Mouse (Mus musculus) adrenal gland, adult 8-10 months (tissue): ENCODE measurements around the gene Gm2a. TPM values are rescaled to one million over a fixed set of nuclear protein-coding genes. Genes with fewer than 3 reads are reported as not detected.
"Not testable (repeated sequence)": the region's sequence is repeated elsewhere in the genome, so short reads cannot be mapped to it uniquely, and the experiment has no call there.

Experiments
- DNase-seq: peaks from one replicate; pipeline ENCODE4 v3.0.0; 2022
- total RNA-seq, 4 experiments: library from RNA; stranded (reverse); gene quantifications; 2 replicates each; pipeline ENCODE4 v1.2.4; 2022

Gene Gm2a
- 100 to 1,000 TPM; 254 to 285 (median 274) TPM for total RNA-seq

- DNase-seq = peak; percentile 97
These were observed at the start of gene Gm2a for GRCm38 (mm10) chr11:55097463-55098188. TSS of gene Gm2a (plus strand) at chr11:55098115.

GRCm38 (mm10) chr11:55050837-55051510, 46.9 kb upstream of the Gm2a start:
- DNase-seq = no peak

DNA sequence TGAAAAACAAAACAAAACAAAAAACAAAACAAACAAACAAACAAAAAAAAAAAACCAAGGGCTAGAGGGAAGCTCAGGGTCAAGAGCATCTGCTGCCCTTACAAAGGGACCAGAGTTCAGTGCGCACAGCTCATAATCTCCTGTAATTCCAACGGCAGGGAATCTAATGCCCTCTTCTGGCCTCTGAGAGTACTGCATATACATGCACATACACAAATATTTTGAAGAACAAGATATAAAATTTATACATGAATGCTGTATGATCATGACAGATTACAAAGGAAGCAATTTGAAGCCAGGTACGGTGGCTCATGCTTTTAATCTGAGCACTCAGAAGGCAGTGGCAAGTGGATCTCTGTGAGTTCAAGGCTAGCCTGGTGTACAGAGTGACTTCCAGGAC, 40.4 kb upstream of the Gm2a start:
- no peak for DNase-seq

DNA sequence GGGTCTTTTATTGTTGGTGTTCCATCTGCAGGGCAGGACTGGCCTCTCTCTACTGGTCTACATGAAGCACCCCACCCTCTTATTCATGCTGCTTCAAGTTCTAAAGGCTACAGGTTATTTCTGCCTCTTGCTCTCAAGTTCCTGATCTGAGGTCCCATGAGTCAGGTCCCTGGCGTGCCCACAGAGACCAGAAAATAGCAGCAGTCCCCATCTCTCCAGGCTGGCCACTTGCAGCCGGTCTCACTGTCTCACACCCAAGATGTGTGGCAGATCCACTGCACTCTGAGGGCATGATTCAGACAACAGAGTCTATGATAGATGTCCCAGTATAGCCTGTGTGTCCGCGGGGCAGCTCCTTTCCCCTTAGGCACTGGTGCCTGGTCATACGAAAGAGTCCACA, 37.1 kb upstream of the Gm2a start:
- DNase-seq = no peak

- no peak for DNase-seq
These were observed 35.1 kb upstream of the Gm2a start for GRCm38 (mm10) chr11:55062856-55063255.

DNA sequence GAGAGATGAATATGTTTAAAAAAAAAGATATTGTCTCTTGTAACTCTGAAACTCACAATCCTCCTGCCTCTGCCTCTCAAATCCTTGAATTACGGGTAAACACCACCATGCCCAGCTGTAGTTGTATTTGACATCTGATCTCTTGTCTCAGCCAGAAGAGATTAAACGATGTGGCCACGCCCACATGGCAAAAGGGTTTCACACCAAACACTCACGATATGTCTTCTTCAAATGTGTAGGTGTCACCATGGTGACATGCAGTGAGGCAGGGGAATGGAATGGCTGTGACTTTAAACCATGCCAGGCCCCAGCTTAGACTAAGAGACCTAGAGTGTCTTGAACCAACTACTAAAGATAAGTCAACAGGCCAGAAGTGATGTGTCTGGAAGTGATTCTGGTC, 31.0 kb upstream of the Gm2a start:
- no peak for DNase-seq

GRCm38 (mm10) chr11:55069023-55069422, 28.9 kb upstream of the Gm2a start:
- no peak for DNase-seq

DNA sequence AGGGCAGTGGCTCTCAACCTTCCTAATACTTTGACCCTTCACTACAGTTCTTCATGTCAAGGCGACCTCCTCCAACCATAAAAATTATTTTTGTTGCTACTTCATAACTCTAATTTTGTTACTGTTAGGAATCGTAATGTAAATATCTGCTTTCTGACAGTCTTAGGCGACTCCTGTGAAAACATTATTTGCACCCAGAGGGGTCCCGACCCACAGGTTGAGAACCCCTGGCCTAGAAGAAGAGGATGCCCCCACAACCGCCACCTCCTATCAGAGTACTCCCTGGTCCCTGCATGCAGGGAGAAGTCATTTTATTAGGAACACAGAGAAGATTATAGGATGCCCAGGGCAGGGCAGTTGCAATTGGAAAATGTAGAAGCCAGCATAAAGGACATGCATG, 26.6 kb upstream of the Gm2a start:
- no peak for DNase-seq

DNA sequence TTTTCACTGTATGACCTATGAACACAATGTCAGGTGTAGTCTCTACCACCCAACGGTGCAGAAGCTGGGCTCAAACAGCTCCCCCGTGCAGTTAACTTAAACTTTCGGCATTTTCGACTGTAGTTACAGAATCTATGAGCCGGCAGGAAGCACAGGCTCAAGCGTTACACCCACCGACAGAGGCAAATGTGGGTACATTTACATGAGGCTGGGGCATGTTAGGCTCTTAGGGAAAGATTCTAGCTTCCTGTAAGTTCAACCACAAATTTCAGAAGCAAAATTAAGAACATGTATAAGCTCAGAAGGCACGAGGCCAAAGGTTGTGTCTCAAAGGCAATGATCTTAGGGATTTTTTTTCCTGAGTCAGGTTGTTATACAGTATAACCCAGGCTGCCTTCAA, 25.4 kb upstream of the Gm2a start:
- DNase-seq = no peak

- DNase-seq = no peak
These were observed 24.7 kb upstream of the Gm2a start for GRCm38 (mm10) chr11:55073191-55073590.

- no peak for DNase-seq
These were observed 22.3 kb upstream of the Gm2a start for GRCm38 (mm10) chr11:55075602-55076001.

DNA sequence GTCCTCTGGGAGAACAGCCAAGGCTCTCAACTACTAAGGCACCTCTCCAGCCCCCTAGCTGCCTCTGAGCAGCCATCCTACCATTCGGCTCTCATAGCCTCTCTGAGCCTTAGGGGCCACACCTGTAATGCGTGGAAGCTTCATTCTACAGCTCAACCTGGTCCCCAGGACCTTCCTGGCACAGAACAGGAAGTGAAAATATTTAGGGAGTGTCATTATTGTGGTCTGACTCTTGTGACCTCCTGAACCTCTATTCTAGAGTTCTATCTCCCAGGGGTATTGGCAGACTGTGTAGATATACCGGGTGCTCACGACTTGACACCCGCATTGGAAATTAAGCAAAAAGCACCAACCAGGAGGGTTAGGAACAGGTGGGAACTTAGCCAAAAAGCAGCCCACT, 21.7 kb upstream of the Gm2a start:
- no peak for DNase-seq

DNA sequence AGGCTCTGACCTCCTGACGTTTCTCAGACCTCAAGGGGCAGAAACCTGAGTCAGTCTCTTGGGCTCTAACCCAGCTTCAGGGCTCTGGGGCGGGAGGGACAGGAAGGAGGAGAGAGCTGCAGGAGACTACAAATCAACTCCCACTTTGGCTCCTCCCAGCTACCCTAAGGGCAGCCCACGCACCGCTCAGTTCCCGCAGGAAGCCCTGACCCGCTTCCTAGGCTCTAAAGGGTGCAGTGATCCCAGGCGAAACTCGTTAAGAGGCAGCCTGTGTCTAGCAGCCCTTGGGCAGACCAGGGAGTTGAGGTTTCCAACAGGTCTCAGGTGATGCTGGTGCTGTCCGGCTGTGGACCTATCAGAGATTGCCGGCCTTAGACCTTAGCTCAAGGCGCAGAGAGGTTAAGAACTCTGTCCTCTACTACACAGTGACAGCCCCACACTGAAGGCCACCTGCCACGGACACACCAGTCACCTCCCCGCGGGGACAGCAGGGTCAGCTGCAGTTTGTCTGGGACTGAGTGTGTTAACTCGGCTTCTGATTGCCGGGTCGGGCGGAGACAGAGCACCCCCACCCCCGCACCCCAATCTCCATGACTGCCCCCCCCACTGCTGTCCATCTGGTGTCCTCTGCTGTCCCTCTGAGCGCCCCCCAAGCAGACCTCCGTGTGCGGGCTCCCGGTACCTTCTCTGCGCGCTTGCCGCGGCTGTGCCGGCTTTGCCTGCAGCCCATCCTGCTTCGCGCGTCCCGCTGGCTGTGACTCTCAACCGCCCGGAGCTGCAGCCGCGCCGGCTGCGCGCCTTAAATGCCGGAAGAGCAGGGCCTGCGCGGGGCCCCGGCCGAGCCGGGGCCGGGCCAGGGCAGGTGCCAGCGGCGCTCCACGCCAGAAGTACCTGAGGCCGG, 20.3 kb upstream of the Gm2a start, which contains the start of gene Ccdc69:
Gene Ccdc69 (minus strand): TSS at position 801 of the 901 bp plus-strand sequence.
- peak; percentile 78 for DNase-seq

DNA sequence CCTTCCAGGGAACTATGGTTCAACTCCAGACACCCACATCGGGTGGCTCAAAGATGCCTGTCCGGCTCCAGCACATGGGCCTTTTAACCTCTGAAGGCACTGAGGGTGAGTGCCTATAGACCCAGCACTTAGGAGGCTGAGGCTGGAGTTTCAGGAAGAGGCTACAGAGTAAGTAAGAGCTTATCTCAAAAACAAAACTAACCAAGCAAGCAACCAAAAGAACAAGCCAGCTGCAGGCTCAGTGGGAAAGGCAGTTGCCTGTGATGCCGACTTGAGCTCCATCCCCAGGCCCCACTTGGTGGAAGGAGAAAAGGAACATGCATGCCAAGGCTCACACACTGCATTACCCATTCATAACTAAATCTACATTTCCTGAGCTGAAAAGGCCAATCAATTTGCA, 19.4 kb upstream of the Gm2a start:
- no peak for DNase-seq

- no peak for DNase-seq
These were observed 18.7 kb upstream of the Gm2a start for GRCm38 (mm10) chr11:55079180-55079579.

DNA sequence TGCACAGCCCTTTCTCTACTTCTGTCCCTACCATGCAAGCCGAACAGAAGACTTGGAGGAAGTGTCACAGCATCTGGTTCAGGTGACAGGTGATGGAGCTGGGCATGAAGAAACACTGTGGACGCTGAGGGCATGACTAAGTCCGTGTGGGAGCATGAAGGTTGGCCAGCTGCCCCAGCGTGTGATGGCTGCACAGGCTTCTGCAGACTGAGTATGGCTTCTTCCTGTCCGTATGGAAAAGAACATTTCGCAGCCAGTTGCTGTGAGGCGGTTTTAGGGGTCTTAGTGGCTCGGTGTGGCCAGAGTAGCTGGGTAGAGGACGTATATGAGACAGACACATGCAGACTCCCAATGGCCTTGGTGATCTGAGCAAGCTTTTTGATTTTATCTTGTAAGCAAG, 16.7 kb upstream of the Gm2a start:
- DNase-seq = no peak

- peak; percentile 80 for DNase-seq
These were observed 13.3 kb upstream of the Gm2a start for GRCm38 (mm10) chr11:55084629-55085028.

- no peak for DNase-seq
These were observed 12.5 kb upstream of the Gm2a start for GRCm38 (mm10) chr11:55085396-55085795.

- DNase-seq = no peak
These were observed 10.9 kb upstream of the Gm2a start for GRCm38 (mm10) chr11:55087006-55087405.

- no peak for DNase-seq
These were observed 8.0 kb upstream of the Gm2a start for GRCm38 (mm10) chr11:55089892-55090291.

DNA sequence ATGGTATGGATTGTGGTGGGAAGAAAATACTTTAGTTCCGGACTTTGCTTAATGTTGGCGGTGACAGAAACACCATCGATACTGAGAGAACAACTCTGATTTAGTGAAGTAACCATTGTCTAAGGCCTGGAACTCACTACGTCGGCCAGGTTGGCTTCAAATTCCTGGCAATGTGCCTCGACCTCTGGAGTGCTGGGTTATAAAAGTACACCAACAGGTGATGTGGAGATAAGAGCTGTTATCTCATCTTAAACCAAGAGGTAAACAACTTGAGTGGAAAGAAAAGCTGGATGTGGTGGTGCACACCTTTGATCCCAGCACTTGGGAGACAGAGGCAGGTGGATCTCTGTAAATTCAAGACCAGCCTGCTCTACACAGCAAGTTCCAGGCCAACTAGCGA, 4.8 kb upstream of the Gm2a start:
- DNase-seq = no peak

- not testable (repeated sequence) for DNase-seq
These were observed 1.6 kb upstream of the Gm2a start for GRCm38 (mm10) chr11:55096296-55096695.
